Mouse (Mus musculus) lung, postnatal 0 days (tissue): Measurements from ENCODE around the gene Fdps. TPM values are rescaled to one million over a fixed set of nuclear protein-coding genes. Genes with fewer than 3 reads are reported as not detected.
A peak's percentile ranks its signal among the peaks of the same experiment; 100 is the strongest.

ENCODE experiments used
- ATAC-seq: fragments of 200-750 bp; cut with Nextera tagmentation; 2 replicates; pipeline ENCODE4 v1.8.0; 2017; ENCODE audit warnings: moderate library complexity
- DNase-seq: peaks from one replicate; pipeline ENCODE4 v3.0.0-alpha.2; 2016; ENCODE audit warnings: low spot score
- H3K27ac ChIP-seq: fragments of 300-500 bp; sonication (generic); 2 replicates; pipeline ENCODE4 v1.5.1; 2014; ENCODE audit warnings: antibody characterized with exemption, mild to moderate bottlenecking, low read length, mixed read lengths
- H3K27me3 ChIP-seq: fragments of 300-500 bp; sonication (generic); replicated peaks from 2 replicates; pipeline ENCODE4 v1.6.1; 2014; ENCODE audit warnings: low read length, mixed read lengths; ENCODE audit not compliant: insufficient read depth
- H3K36me3 ChIP-seq: fragments of 300-500 bp; sonication (generic); 2 replicates; pipeline ENCODE4 v1.6.1; 2014; ENCODE audit warnings: low read length, mixed read lengths; ENCODE audit not compliant: insufficient read depth
- H3K4me1 ChIP-seq: fragments of 300-500 bp; sonication (generic); 2 replicates; pipeline ENCODE4 v1.6.1; 2014; ENCODE audit warnings: antibody characterized with exemption, low read depth, low read length, mixed read lengths; ENCODE audit not compliant: insufficient read depth
- H3K4me2 ChIP-seq: fragments of 300-500 bp; sonication (generic); replicated peaks from 2 replicates; pipeline ENCODE4 v1.6.1; 2014; ENCODE audit warnings: low read depth, mild to moderate bottlenecking, low read length, moderate library complexity, mixed read lengths
- H3K4me3 ChIP-seq: fragments of 300-500 bp; sonication (generic); 2 replicates; pipeline ENCODE4 v1.5.1; 2014; ENCODE audit warnings: low read depth, low read length
- H3K9ac ChIP-seq: fragments of 300-500 bp; sonication (generic); replicated peaks from 2 replicates; pipeline ENCODE4 v1.6.1; 2014; ENCODE audit warnings: low read depth, mild to moderate bottlenecking
- H3K9me3 ChIP-seq: fragments of 300-500 bp; sonication (generic); 2 replicates; pipeline ENCODE4 v1.6.1; 2016; ENCODE audit warnings: low read length, mixed read lengths
- CTCF ChIP-seq: IDR thresholded peaks from 2 replicates; pipeline ENCODE4 v1.5.1; 2016; ENCODE audit warnings: antibody characterized with exemption, mild to moderate bottlenecking
- EP300 ChIP-seq: IDR thresholded peaks from 2 replicates; pipeline ENCODE4 v1.6.1; 2016; ENCODE audit warnings: antibody characterized with exemption, mild to moderate bottlenecking, control low read depth
- WGBS: fragments of 180-500 bp; shearing (Covaris S2); extraction: QIAGEN DNeasy Blood & Tissue Kit; methylation state at CpG from one replicate; pipeline ENCODE4 v1.1.7; 2014; 5-methylcytosine and 5-hydroxymethylcytosine counted together
- polyA plus RNA-seq: library from polyadenylated mRNA; unstranded; fragments of >200 nt; fragmentation: Nextera tagmentation; extraction: Ambion mirVana; gene quantifications from 2 replicates; pipeline ENCODE4 v1.2.1, GENCODE M21; 2015

Fdps gene
- polyA plus RNA-seq, 1 experiment from 2014 or later = 185 TPM

DNA sequence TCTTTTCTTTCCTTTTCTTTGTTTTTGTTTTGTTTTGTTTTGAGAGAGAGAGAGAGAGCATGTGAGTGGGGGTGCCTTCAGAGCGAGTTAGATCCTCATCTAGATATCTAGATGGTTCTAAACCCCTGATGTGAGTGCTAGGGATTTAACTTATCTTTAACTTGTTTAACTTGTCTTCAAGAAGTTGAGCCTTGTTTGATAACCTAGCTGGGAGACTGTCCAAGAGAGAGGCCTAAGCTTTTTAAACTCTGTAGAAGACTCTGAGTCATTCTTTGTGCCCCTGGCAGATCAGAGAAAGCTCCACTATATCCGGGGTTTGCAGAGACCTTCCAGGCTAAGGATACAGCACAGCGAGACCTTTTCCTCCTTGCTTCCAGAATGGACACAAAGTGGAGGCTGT, 5.8 kb upstream of the Fdps start:
- H3K4me1 ChIP-seq = no peaks in the 10 kb centered on the region
- 42% methylated on average over 3 of the region's 3 CpGs for WGBS
- H3K4me2 ChIP-seq = no peak overlapping the region
- H3K27ac ChIP-seq = no peak overlapping the region; the same call in 1 of the 2 replicates
- no peaks in the 10 kb centered on the region for H3K36me3 ChIP-seq
- TF ChIP-seq CTCF = no peak
- H3K4me3 ChIP-seq = no peak overlapping the region
- ATAC-seq = no peak
- H3K9ac ChIP-seq = no peak overlapping the region
- DNase-seq = no peak
- H3K9me3 ChIP-seq = no peaks in the 10 kb centered on the region
- no peaks in the 10 kb centered on the region for H3K27me3 ChIP-seq

- Histone ChIP-seq H3K27me3 (no peaks in the 10 kb centered on the region), H3K4me2 (no peak overlapping the region), H3K27ac (no peak overlapping the region), H3K9me3 (no peaks in the 10 kb centered on the region), H3K9ac (no peak overlapping the region), H3K4me3 (no peak overlapping the region), H3K36me3 (no peaks in the 10 kb centered on the region), H3K4me1 (no peaks in the 10 kb centered on the region)
- no peak for DNase-seq
- no peak for ATAC-seq
- no peak for TF ChIP-seq CTCF
These were observed 5.1 kb upstream of the Fdps start for GRCm38 (mm10) chr3:89106881-89107280.

DNA sequence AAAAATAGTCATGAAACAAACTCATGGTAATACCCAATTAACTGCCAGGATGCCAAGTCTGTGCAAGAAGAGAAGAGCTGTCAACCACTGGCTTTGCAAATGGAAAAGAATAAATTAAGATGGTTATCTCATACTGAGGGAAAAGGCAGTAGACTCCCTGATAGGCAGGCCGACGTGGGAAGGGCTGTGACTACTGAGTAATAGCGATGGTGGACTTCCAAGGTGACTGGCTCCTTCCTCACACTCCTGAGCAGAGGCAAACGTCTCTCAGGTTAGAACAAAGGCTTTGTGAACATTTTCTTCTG, 1.5 kb upstream of the Fdps start:
- Histone ChIP-seq H3K9ac (no peak overlapping the region), H3K36me3 (no peaks in the 10 kb centered on the region), H3K4me3 (no peak overlapping the region), H3K9me3 (no peaks in the 10 kb centered on the region), H3K4me1 (peaks cover 4% of the 10 kb centered on the region; the same call in 1 of the 2 replicates), H3K4me2 (no peak overlapping the region), H3K27me3 (no peaks in the 10 kb centered on the region), H3K27ac (no peak overlapping the region)
- DNase-seq (no peak), ATAC-seq (no peak)
- WGBS = 44% methylated on average over 4 of the region's 4 CpGs
- TF ChIP-seq CTCF (no peak), EP300 (no peak)

DNA sequence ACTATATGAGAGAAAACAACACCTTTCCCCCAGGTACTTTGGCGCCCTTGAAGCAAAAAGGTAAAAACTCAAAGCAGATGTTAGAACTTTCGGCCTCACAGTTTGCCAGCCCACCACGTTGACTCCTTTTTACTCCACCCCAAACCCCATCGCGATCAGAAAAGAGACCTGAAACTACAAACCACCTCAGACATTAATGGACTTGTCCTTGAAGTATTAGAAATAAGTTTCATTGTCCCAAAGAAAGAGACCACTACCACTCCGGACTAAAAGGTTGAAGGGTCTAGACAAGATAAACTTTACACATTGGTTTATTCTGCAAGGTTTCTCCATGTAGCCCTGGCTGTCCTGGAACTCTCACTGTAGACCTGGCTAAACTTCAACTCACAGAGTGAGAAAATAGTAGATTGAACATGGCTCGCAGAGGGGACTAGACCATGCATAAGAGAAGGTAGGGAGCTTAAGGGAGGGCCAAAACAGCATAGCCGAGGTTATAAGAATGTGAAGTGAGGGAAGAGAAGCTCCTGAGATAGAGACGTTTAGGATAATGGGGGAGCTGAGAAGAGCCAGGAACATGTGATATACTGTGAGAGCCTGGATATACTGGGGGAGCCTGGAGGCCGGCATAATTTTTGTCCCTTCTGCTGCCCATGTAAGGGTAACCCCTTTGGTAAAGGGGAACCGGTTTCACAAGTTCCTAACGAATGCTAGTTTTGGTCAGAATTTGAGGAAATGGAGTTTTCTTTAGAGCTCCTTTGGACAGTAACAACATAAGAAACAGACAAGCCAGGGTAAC, 934 bp upstream of the Fdps start:
- WGBS = 57% methylated on average over 12 of the region's 12 CpGs
- no peak overlapping the region for H3K9ac ChIP-seq
- H3K27me3 ChIP-seq = no peaks in the 10 kb centered on the region
- H3K9me3 ChIP-seq = no peaks in the 10 kb centered on the region
- no peak for DNase-seq
- no peaks in the 10 kb centered on the region for H3K36me3 ChIP-seq
- ATAC-seq = no peak
- TF ChIP-seq CTCF = no peak
- TF ChIP-seq EP300 = no peak
- peaks cover 4% of the 10 kb centered on the region; the same call in 1 of the 2 replicates for H3K4me1 ChIP-seq
- peak overlapping the region; percentile 91; the same call in 1 of the 2 replicates for H3K4me2 ChIP-seq
- H3K4me3 ChIP-seq = no peak overlapping the region
- H3K27ac ChIP-seq = no peak overlapping the region

GRCm38 (mm10) chr3:89101459-89101811, 324 bp downstream of the Fdps start:
- Histone ChIP-seq H3K36me3 (no peaks in the 10 kb centered on the region), H3K4me3 (peak overlapping the region; percentile 66), H3K27me3 (no peaks in the 10 kb centered on the region), H3K9ac (peak overlapping the region; percentile 35), H3K4me2 (peak overlapping the region; percentile 91), H3K9me3 (no peaks in the 10 kb centered on the region), H3K4me1 (peaks cover 4% of the 10 kb centered on the region; the same call in 1 of the 2 replicates), H3K27ac (peak overlapping the region; percentile 35; the same call in 1 of the 2 replicates)
- no peak for TF ChIP-seq EP300
- TF ChIP-seq CTCF = no peak
- WGBS = under 1% methylated on average over 19 of the region's 19 CpGs
- DNase-seq (no peak), ATAC-seq (peak; percentile 18)

DNA sequence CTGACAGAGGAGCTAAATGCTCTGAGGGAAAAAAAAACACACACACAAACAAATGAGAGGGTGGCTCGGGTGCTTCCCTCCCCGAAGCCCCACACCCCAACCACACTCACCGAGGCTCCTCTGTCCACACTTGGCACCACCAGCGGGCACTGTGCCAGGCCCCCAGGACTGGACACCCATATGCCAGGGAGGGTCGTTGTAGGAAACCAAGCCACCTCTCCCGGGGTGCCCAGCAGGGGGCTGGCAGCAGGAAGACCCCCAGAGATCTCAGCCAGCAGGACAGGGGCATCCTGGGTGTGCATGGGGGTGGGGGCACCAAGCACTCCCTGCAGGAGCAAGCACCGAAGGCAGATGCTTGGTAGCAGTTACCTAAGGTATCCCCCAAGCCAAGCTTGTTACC, 948 bp downstream of the Fdps start, which contains the start of gene Gm43738:
Gm43738 (minus strand) TSS at position 289 of the 400 bp plus-strand sequence.
- peak within 1 kb of the TSS; percentile 35; the same call in 1 of the 2 replicates for H3K27ac ChIP-seq
- no peak for DNase-seq
- WGBS = 18% methylated on average over 7 of the region's 7 CpGs

More for the DNA sequence above, 948 bp downstream of the Fdps start, which contains the start of gene Gm43738:
- peak within 1 kb of the TSS; percentile 91 for H3K4me2 ChIP-seq
- no peaks in the 10 kb centered on the region for H3K27me3 ChIP-seq
- H3K4me1 ChIP-seq = peaks cover 4% of the 10 kb centered on the region; the same call in 1 of the 2 replicates
- peak within 1 kb of the TSS; percentile 66 for H3K4me3 ChIP-seq
- no peak for ATAC-seq
- peak within 1 kb of the TSS; percentile 35 for H3K9ac ChIP-seq
- H3K9me3 ChIP-seq = no peaks in the 10 kb centered on the region
- TF ChIP-seq CTCF = no peak
- no peak for TF ChIP-seq EP300
- 0 out of 2 replicates have a peak, but pooled peaks cover 3% of the 10 kb centered on the region for H3K36me3 ChIP-seq
